Mouse (Mus musculus) Patski (cell line): ENCODE results near the gene Ubtd1. TPM values are rescaled to one million over a fixed set of nuclear protein-coding genes. Genes with fewer than 3 reads are reported as not detected.

ENCODE experiments used
- ATAC-seq: fragments of 100-300 bp; one replicate; pipeline ENCODE4 v1.8.0; 2021
- CTCF ChIA-PET: fragments of 350-600 bp; sonication (Branson Sonifier 250); formaldehyde crosslinking; loops from one replicate; lab custom pipeline; 2022; ENCODE audit warnings: inconsistent platforms; lab: Charles Lee
- POLR2A ChIA-PET: fragments of 350-600 bp; sonication (Branson Sonifier 250); formaldehyde crosslinking; loops from one replicate; lab custom pipeline; 2022; ENCODE audit warnings: antibody characterized with exemption, inconsistent platforms; lab: Charles Lee
- DNase-seq: peaks from one replicate; pipeline ENCODE4 v3.0.0-alpha.2; 2011; ENCODE audit warnings: low read depth, low spot score
- H3K27me3 ChIP-seq: fragments of 371-371 bp; one replicate; pipeline ENCODE4 v1.5.1; 2021
- CTCF ChIP-seq: fragments of 100-300 bp; IDR thresholded peaks from one replicate; pipeline ENCODE4 v1.5.1; 2021
- in situ Hi-C: fragments of 300-500 bp; cut with MboI; formaldehyde crosslinking; loops from 3 replicates; pipeline ENCODE4 v1.11.1; 2018; ENCODE audit warnings: low pct_unique_long_range_greater_than_20kb, mixed read lengths
- polyA plus RNA-seq: library from polyadenylated mRNA; unstranded; gene quantifications from one replicate; pipeline ENCODE4 v1.2.3, GENCODE M21; 2021

Gene Ubtd1
- polyA plus RNA-seq, 1 experiment from 2014 or later = 45.0 TPM

- ChIA-PET POLR2A (no interaction called here), CTCF (interaction anchor here (1.5 to 3.2 kb wide), 3 partner anchors 16 to 43 kb away, joined by 4 to 9 read pairs (median 9); partner anchors contain the start of gene Ankrd2)
- in situ Hi-C loops = no loop called here
- TF ChIP-seq CTCF = no peak
- DNase-seq = no peak
- ATAC-seq = no peak
- H3K27me3 ChIP-seq = no peaks in the 10 kb centered on the region
Measured at GRCm38 (mm10) chr19:41991926-41992477, 10.4 kb downstream of the Ubtd1 start.

- no peak for TF ChIP-seq CTCF
Measured at GRCm38 (mm10) chr19:41992971-41993370, 11.4 kb downstream of the Ubtd1 start.

GRCm38 (mm10) chr19:41993484-41993883 lies 11.9 kb downstream of the Ubtd1 start:
- ATAC-seq = peak; percentile 78
- in situ Hi-C loops = no loop called here
- CTCF ChIA-PET = interaction anchor here (1.0 to 3.2 kb wide), 8 partner anchors 11 to 86 kb away, joined by 3 to 9 read pairs (median 6); partner anchors contain the start of gene Ankrd2
- DNase-seq = peak; percentile 92
- no peaks in the 10 kb centered on the region for H3K27me3 ChIP-seq
- POLR2A ChIA-PET = interaction anchor here (1.1 to 1.7 kb wide), 2 partner anchors 13 to 136 kb away, joined by 3 to 5 read pairs; partner anchors contain the start of gene Avpi1
- no peak for TF ChIP-seq CTCF

More at GRCm38 (mm10) chr19:41992971-41993370, 11.4 kb downstream of the Ubtd1 start:
- in situ Hi-C loops = no loop called here
- ChIA-PET CTCF (interaction anchor here (1.0 to 3.2 kb wide), 6 partner anchors 10 to 42 kb away, joined by 3 to 9 read pairs (median 7); partner anchors contain the start of gene Ankrd2), POLR2A (interaction anchor here (1.1 to 1.7 kb wide), 2 partner anchors 13 to 136 kb away, joined by 3 to 5 read pairs; partner anchors contain the start of gene Avpi1)
- H3K27me3 ChIP-seq = no peaks in the 10 kb centered on the region
- ATAC-seq = no peak
- DNase-seq = no peak

GRCm38 (mm10) chr19:41994023-41994422 lies 12.5 kb downstream of the Ubtd1 start:
- POLR2A ChIA-PET = interaction anchor here (0.5 to 1.7 kb wide), 3 partner anchors 12 to 677 kb away, joined by 3 to 5 read pairs (median 3); no protein-coding TSS in a partner anchor
- ATAC-seq = no peak

GRCm38 (mm10) chr19:41995483-41995882 lies 13.9 kb downstream of the Ubtd1 start:
- POLR2A ChIA-PET = interaction anchor here (0.6 to 1.8 kb wide), 2 partner anchors 27 to 1910 kb away, joined by 3 to 4 read pairs; no protein-coding TSS in a partner anchor
- TF ChIP-seq CTCF = no peak
- DNase-seq = no peak
- in situ Hi-C loops = no loop called here
- CTCF ChIA-PET = no interaction called here
- no peaks in the 10 kb centered on the region for H3K27me3 ChIP-seq
- no peak for ATAC-seq

More at GRCm38 (mm10) chr19:41994023-41994422, 12.5 kb downstream of the Ubtd1 start:
- TF ChIP-seq CTCF = no peak
- in situ Hi-C loops = no loop called here
- no peak for DNase-seq
- H3K27me3 ChIP-seq = no peaks in the 10 kb centered on the region
- CTCF ChIA-PET = interaction anchor here (1.1 to 1.5 kb wide), 4 partner anchors 11 to 86 kb away, joined by 5 to 7 read pairs (median 6); no protein-coding TSS in a partner anchor

- CTCF ChIA-PET = interaction anchor here (1.0 to 1.4 kb wide), 3 partner anchors 20 to 51 kb away, joined by 3 to 4 read pairs (median 3); no protein-coding TSS in a partner anchor
- no peak for ATAC-seq
- DNase-seq = no peak
- no peaks in the 10 kb centered on the region for H3K27me3 ChIP-seq
- in situ Hi-C loops = no loop called here
- no peak for TF ChIP-seq CTCF
- POLR2A ChIA-PET = no interaction called here
Measured at GRCm38 (mm10) chr19:41997090-41997489, 15.5 kb downstream of the Ubtd1 start.

GRCm38 (mm10) chr19:41998770-41999548 lies 17.4 kb downstream of the Ubtd1 start:
- in situ Hi-C loops = no loop called here
- ATAC-seq (no peak), DNase-seq (no peak)
- ChIA-PET CTCF (interaction anchor here (0.9 to 2.3 kb wide), 2 partner anchors 9 to 36 kb away, joined by 4 to 9 read pairs; partner anchors contain the start of gene Ankrd2), POLR2A (interaction anchor here (1.0 kb wide), 1 partner anchor 9 kb away, joined by 3 read pairs; no protein-coding TSS in a partner anchor)
- H3K27me3 ChIP-seq = no peaks in the 10 kb centered on the region
- no peak for TF ChIP-seq CTCF

- ChIA-PET POLR2A (interaction anchor here (0.7 kb wide), 1 partner anchor 92 kb away, joined by 3 read pairs; no protein-coding TSS in a partner anchor), CTCF (interaction anchor here (0.9 to 2.3 kb wide), 3 partner anchors 8 to 36 kb away, joined by 4 to 9 read pairs (median 4); partner anchors contain the start of gene Ankrd2)
- H3K27me3 ChIP-seq = no peaks in the 10 kb centered on the region
- DNase-seq (no peak), ATAC-seq (no peak)
- TF ChIP-seq CTCF = no peak
- in situ Hi-C loops = no loop called here
Measured at GRCm38 (mm10) chr19:41999688-42000283, 18.2 kb downstream of the Ubtd1 start.

- DNase-seq (no peak), ATAC-seq (no peak)
- ChIA-PET CTCF (interaction anchor here (1.2 to 1.6 kb wide), 3 partner anchors 13 to 25 kb away, joined by 3 to 4 read pairs (median 4); no protein-coding TSS in a partner anchor), POLR2A (interaction anchor here (0.7 kb wide), 1 partner anchor 92 kb away, joined by 3 read pairs; no protein-coding TSS in a partner anchor)
- no peak for TF ChIP-seq CTCF
- in situ Hi-C loops = no loop called here
- H3K27me3 ChIP-seq = no peaks in the 10 kb centered on the region
Measured at GRCm38 (mm10) chr19:42000446-42000958, 18.9 kb downstream of the Ubtd1 start.
